Mouse (Mus musculus): ENCODE data around the gene Sval2. TPM values are rescaled to one million over a fixed set of nuclear protein-coding genes. Genes with fewer than 3 reads are reported as not detected.

Sval2 gene
- not detected for total RNA-seq (2023)

GRCm38 (mm10) chr6:41852689-41853088 lies at the start of gene Sval2:
Gene Sval2, plus strand, starts transcription at chr6:41852989.

GRCm38 (mm10) chr6:41847235-41847634 lies 5.6 kb upstream of the Sval2 start, which contains the start of gene Pip:
Gene Pip, plus strand, starts transcription at chr6:41847535.

Other genes starting within 250 kb of the Sval2 start
- gene Ephb6, start 247.5 kb upstream of the Sval2 start, total RNA-seq (2023): 47.9 TPM
- gene Trpv6, start 216.6 kb upstream of the Sval2 start, total RNA-seq (2023): not detected
- gene Trpv5, start 172.2 kb upstream of the Sval2 start, total RNA-seq (2023): not detected
- gene Llcfc1, start 168.6 kb upstream of the Sval2 start, total RNA-seq (2023): not detected
- gene Kel, start 148.7 kb upstream of the Sval2 start, total RNA-seq (2023): not detected
- gene Olfr459, start 77.8 kb upstream of the Sval2 start, total RNA-seq (2023): not detected
- not detected for gene Pip, start 5.5 kb upstream of the Sval2 start, total RNA-seq (2023)
- gene Sval1, start 98.6 kb downstream of the Sval2 start, total RNA-seq (2023): not detected
- gene Sval3, start 115.2 kb downstream of the Sval2 start, total RNA-seq (2023): not detected
- not detected for gene Sva, start 185.4 kb downstream of the Sval2 start, total RNA-seq (2023)

Measured in CD4-positive naive resting alpha-beta T cell, adult 57 days (primary cell).